Mouse (Mus musculus) hematopoietic stem cell, adult 5-6 weeks (primary cell): Measurements from ENCODE around the gene Atpaf1. TPM values are rescaled to one million over a fixed set of nuclear protein-coding genes. Genes with fewer than 3 reads are reported as not detected.

Experiments used
- ATAC-seq, 2 experiments: fragments of 125-278 bp in 1 of 2; replicated peaks in 1 of 2; 2 replicates each; pipeline ENCODE4 v1.8.0; 2016 to 2017; ENCODE audit warnings: inconsistent platforms in 2 of 2, mild to moderate bottlenecking in 2 of 2, moderate number of reproducible peaks in 2 of 2, low read depth in 1 of 2, moderate TSS enrichment in 1 of 2; ENCODE audit not compliant: low FRiP score in 2 of 2, poor library complexity in 2 of 2, severe bottlenecking in 2 of 2, insufficient read depth in 1 of 2, low TSS enrichment in 1 of 2
- total RNA-seq: library from RNA; stranded (forward); fragments of 172-1452, 232-1000 nt; gene quantifications from 2 replicates; pipeline ENCODE4 v1.2.3, GENCODE M21; 2017

The Atpaf1 gene
- total RNA-seq, 1 experiment from 2014 or later, result 16.8 TPM

DNA sequence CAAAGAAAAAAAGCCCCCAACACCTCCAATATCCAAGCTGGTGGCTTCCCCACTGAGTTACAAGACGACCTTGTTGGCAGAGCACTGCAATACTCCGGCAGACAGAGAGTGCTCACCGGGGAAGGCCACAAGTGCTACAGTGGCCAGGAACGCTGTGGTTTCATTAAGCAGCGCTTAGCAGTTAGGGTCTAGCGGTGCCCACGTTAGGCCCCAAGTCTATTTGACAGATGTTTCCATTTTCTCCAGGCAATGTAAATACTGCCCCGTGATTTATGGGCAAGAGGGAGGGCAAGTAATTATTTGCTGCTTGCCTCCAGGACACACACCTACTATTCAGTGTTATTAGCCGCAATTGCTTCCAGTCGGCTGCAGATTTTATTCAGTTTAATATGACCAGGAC lies 79.3 kb downstream of the Atpaf1 start:
- ATAC-seq, result no peak

Other genes with a start within 250 kb of the Atpaf1 start
- gene Cyp4a31, start 221.2 kb upstream of the Atpaf1 start, total RNA-seq, result not detected in 2 replicates
- not detected in 2 replicates for gene Cyp4a32, start 183.8 kb upstream of the Atpaf1 start, total RNA-seq
- 0.94 and 1.2 TPM in 2 replicates for gene Cyp4b1, start 137.1 kb upstream of the Atpaf1 start, total RNA-seq
- 62.3 and 65.2 TPM in 2 replicates for gene Efcab14, start 47.1 kb upstream of the Atpaf1 start, total RNA-seq
- not detected in 2 replicates for gene Tex38, start 3.8 kb upstream of the Atpaf1 start, total RNA-seq
- gene Mob3c, start 43.3 kb downstream of the Atpaf1 start, total RNA-seq, result 14.8 and 18.8 TPM in 2 replicates
- gene Mknk1, start 54.4 kb downstream of the Atpaf1 start, total RNA-seq, result 40.2 and 48.3 TPM in 2 replicates
- gene Kncn, start 99.6 kb downstream of the Atpaf1 start, total RNA-seq, result not detected in 2 replicates
- gene 6430628N08Rik, start 105.9 kb downstream of the Atpaf1 start, total RNA-seq, result not detected in 2 replicates
- not detected in 2 replicates for gene Dmbx1, start 155.1 kb downstream of the Atpaf1 start, total RNA-seq
- gene Faah, start 233.1 kb downstream of the Atpaf1 start, total RNA-seq, result 10.6 and 20.4 TPM in 2 replicates